Mouse (Mus musculus) forebrain, embryonic 12.5 days (tissue): Measurements from ENCODE around the gene Enpp3. TPM values are rescaled to one million over a fixed set of nuclear protein-coding genes. Genes with fewer than 3 reads are reported as not detected.

Source experiments
- ATAC-seq: fragments of 200-750 bp; cut with Nextera tagmentation; 2 replicates; pipeline ENCODE4 v1.8.0; 2017; ENCODE audit warnings: moderate TSS enrichment; ENCODE audit not compliant: low FRiP score
- H3K27ac ChIP-seq: fragments of 300-500 bp; sonication (generic); 2 replicates; pipeline ENCODE4 v1.5.1; 2016; ENCODE audit warnings: mild to moderate bottlenecking
- H3K27me3 ChIP-seq: fragments of 300-500 bp; sonication (generic); 2 replicates; pipeline ENCODE4 v1.6.1; 2016; ENCODE audit warnings: mild to moderate bottlenecking
- H3K36me3 ChIP-seq: fragments of 300-500 bp; sonication (generic); replicated peaks from 2 replicates; pipeline ENCODE4 v1.6.1; 2016; ENCODE audit warnings: mild to moderate bottlenecking
- H3K4me1 ChIP-seq: fragments of 300-500 bp; sonication (generic); 2 replicates; pipeline ENCODE4 v1.6.1; 2016
- H3K4me2 ChIP-seq: fragments of 300-500 bp; sonication (generic); 2 replicates; pipeline ENCODE4 v1.6.1; 2016; ENCODE audit warnings: mild to moderate bottlenecking, moderate library complexity
- H3K4me3 ChIP-seq: fragments of 300-500 bp; sonication (generic); replicated peaks from 2 replicates; pipeline ENCODE4 v1.5.1; 2016; ENCODE audit warnings: mild to moderate bottlenecking
- H3K9ac ChIP-seq: fragments of 300-500 bp; sonication (generic); 2 replicates; pipeline ENCODE4 v1.6.1; 2016; ENCODE audit warnings: mild to moderate bottlenecking
- H3K9me3 ChIP-seq: fragments of 300-500 bp; sonication (generic); 2 replicates; pipeline ENCODE4 v1.6.1; 2016
- WGBS: fragments of 180-500 bp; shearing (Covaris S2); methylation state at CpG from one replicate; pipeline ENCODE4 v1.1.7; 2016; 5-methylcytosine and 5-hydroxymethylcytosine counted together
- polyA plus RNA-seq: library from polyadenylated mRNA; unstranded; fragments of >200 nt; fragmentation: Nextera tagmentation; extraction: Ambion mirVana; gene quantifications from 2 replicates; pipeline ENCODE4 v1.2.1, GENCODE M21; 2016

Gene Enpp3
- polyA plus RNA-seq, 1 experiment from 2014 or later, result 3.8 TPM

DNA sequence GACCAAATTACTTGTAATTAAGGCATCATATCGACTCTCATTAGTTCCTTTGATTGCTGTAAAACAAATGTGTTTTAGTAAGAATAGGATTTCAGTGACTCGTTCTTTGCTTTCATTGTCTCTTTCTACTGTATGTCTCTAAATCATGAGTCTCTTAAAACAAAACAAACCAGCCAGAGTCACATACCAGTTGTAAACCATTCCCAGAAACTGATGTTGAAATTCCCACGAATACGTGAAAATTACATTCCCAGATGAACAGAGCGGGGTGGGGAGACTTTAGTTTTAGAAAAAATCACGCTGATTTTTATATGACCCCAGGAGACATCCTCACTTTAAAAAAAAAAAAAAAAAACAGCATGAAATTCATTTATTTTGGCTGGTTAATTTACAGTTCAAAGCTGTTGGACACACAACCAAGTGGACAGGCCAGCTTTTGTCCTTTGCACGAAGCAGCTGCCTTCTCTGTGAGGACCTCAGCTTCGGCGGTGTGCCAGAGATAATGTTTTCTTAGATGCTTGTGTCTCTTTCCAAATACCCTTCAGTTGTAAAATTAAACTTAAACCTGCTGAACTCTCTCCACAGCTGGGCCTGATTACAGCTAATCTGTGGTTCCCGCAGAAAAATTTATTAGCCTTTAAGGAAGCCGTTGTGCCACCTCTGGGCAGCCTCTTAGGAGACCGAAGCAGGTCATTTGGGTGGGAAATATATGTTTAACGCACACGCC lies 64.5 kb downstream of the Enpp3 start:
- Histone ChIP-seq H3K36me3 (no peaks in the 10 kb centered on the region), H3K4me3 (no peak overlapping the region), H3K4me2 (no peak overlapping the region), H3K27ac (no peak overlapping the region), H3K4me1 (no peaks in the 10 kb centered on the region), H3K9me3 (no peaks in the 10 kb centered on the region), H3K27me3 (no peaks in the 10 kb centered on the region), H3K9ac (no peak overlapping the region)
- WGBS, result 85% methylated on average over 14 of the region's 14 CpGs
- no peak for ATAC-seq

DNA sequence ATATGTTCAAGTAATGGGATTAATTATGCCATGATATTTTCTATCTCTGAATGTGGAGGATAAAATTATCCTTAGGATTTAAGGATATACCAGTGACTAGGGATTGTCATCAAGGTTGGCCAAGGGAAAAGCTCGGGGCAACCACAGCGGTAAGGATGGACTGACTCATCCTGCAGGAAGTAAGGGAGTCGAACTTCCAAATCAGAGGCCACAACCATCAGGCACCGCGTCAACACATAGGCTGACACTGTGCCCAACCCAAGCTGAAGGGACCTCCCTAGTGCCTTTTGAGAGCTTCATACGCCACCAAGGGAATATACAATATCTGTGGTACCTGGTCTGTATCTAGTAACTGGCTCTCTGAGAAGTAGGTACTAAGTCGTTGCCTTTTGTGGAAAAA lies 73.1 kb downstream of the Enpp3 start:
- ATAC-seq, result no peak
- Histone ChIP-seq H3K4me1 (no peaks in the 10 kb centered on the region; the same call in 1 of the 2 replicates), H3K27me3 (no peaks in the 10 kb centered on the region), H3K4me3 (no peak overlapping the region), H3K36me3 (no peaks in the 10 kb centered on the region), H3K4me2 (no peak overlapping the region), H3K9ac (no peak overlapping the region), H3K9me3 (no peaks in the 10 kb centered on the region), H3K27ac (no peak overlapping the region)
- WGBS, result 93% methylated on average over 7 of the region's 7 CpGs

DNA sequence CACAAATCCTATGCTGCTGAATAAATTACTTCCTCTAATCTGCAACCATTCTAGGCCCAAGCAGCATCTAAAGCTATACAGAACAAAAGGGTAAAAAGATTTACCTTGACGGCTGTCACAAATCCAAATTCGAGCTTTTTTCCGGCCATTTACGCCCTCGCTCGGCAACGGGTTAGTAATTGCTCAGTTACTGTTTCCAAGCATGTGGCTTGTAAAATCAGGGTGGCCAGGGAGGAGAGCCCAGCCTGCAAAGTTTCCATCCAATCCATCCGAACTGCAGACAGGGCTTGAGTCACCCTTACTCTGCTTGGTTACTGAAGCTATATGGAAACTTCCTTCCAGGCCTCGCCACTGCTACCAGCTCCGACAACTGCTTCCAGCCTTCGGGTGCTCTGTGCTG lies 74.9 kb downstream of the Enpp3 start:
- H3K9me3 ChIP-seq, result no peaks in the 10 kb centered on the region
- H3K27me3 ChIP-seq, result no peaks in the 10 kb centered on the region
- no peaks in the 10 kb centered on the region; the same call in 1 of the 2 replicates for H3K4me1 ChIP-seq
- H3K36me3 ChIP-seq, result no peaks in the 10 kb centered on the region
- 50% methylated on average over 11 of the region's 11 CpGs for WGBS
- no peak for ATAC-seq
- no peak overlapping the region for H3K4me3 ChIP-seq
- no peak overlapping the region for H3K27ac ChIP-seq
- H3K9ac ChIP-seq, result no peak overlapping the region
- no peak overlapping the region for H3K4me2 ChIP-seq

DNA sequence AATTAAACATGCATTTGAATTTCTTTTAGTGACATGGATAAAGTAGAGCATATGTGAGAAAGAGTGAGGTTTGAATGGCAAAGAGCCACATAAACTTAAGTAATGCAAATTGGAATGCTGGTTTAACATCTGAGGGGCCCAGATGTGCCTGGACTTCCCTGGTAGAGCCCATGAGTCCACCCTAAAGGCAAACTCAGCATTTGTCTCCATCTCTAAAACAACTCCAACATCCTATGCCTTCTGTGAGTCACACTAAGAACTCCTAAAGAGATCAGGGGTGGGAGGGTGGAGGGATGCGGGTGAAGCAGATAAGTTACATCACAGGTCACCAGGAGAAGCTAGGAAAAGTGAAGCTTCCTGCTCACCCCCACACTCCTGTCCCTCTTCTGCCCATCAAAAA lies 76.6 kb downstream of the Enpp3 start:
- 89% methylated on average over 1 of the region's 1 CpGs for WGBS
- no peak for ATAC-seq
- H3K36me3 ChIP-seq, result no peaks in the 10 kb centered on the region
- no peak overlapping the region for H3K4me3 ChIP-seq
- no peak overlapping the region for H3K27ac ChIP-seq
- H3K27me3 ChIP-seq, result no peaks in the 10 kb centered on the region
- no peak overlapping the region for H3K9ac ChIP-seq
- no peak overlapping the region for H3K4me2 ChIP-seq
- no peaks in the 10 kb centered on the region; the same call in 1 of the 2 replicates for H3K4me1 ChIP-seq
- H3K9me3 ChIP-seq, result no peaks in the 10 kb centered on the region

DNA sequence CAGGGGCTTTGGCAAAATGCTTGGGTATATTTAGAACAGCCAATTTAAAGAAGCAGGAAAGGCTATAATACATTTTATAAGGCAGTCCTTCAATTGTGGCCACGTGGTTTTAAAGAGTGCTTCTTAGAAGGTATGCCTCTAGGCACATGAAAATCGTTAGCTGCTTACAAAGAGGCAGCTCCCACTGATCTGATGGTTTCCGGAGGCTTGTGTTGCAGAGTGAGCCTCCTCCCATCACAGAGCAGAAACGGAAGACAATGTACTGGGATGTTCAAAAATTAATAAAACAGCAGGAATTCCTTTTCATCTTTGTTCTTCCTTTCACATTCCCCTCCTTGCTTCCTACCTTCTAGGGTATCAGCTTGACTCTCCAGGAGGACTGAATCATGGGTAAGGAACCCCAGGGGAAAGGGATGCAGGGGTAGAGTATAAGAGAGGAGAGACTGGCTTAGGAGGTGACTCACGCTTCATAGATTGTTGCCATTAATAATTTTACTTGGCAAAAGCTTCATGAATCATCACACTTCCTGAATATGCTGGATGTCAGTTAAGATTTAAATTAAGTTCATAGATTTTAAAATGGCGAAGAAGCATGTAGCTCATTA lies 77.4 kb downstream of the Enpp3 start:
- no peak overlapping the region for H3K4me2 ChIP-seq
- H3K4me1 ChIP-seq, result no peaks in the 10 kb centered on the region; the same call in 1 of the 2 replicates
- H3K27me3 ChIP-seq, result no peaks in the 10 kb centered on the region
- no peak overlapping the region for H3K27ac ChIP-seq
- no peaks in the 10 kb centered on the region for H3K36me3 ChIP-seq
- ATAC-seq, result no peak
- H3K9ac ChIP-seq, result no peak overlapping the region
- 43% methylated on average over 6 of the region's 6 CpGs for WGBS
- H3K9me3 ChIP-seq, result no peaks in the 10 kb centered on the region
- no peak overlapping the region for H3K4me3 ChIP-seq

DNA sequence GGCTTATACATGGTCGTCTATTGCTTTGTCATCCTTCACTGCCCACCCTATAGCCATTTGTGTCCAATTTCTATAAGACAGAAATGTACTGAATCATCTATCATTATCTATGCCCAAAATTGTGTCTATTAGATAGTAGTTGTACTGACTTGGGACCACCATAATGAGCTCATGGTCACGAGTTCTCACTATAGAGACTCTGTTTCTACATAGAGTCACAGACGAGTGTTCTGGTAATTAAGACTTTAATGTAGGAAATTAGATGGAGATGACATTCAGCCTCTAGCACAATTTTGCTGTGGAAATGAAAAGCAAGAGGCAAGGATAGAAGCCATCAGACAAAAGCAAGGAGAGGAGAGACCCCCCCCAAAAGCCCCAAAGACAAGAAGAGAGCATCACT lies 78.0 kb downstream of the Enpp3 start:
- H3K4me3 ChIP-seq, result no peak overlapping the region
- no peak for ATAC-seq
- H3K4me2 ChIP-seq, result no peak overlapping the region
- no peak overlapping the region for H3K27ac ChIP-seq
- H3K36me3 ChIP-seq, result no peaks in the 10 kb centered on the region
- no peak overlapping the region for H3K9ac ChIP-seq
- H3K4me1 ChIP-seq, result no peaks in the 10 kb centered on the region; the same call in 1 of the 2 replicates
- 74% methylated on average over 3 of the region's 3 CpGs for WGBS
- H3K27me3 ChIP-seq, result no peaks in the 10 kb centered on the region
- no peaks in the 10 kb centered on the region for H3K9me3 ChIP-seq

DNA sequence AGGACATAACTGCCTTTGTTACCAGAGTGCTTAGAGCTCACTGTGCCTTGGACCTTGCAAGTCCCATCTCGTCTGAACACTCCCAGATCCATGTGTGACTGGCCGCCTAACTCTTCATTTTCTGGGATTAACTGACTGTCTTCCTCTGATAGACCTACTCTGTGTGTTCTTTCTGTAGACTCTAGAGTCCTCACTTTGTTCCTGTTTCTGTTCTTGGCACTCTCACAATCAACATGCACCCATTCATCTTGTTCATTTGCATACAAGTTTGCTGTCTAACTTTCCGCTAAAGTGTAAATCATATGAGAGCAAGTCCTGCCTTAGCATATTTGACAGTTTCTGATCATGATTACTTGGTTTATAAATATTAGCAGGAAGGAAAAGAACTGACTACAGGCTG lies 79.4 kb downstream of the Enpp3 start:
- WGBS, result 90% methylated on average over 3 of the region's 3 CpGs
- Histone ChIP-seq H3K36me3 (no peaks in the 10 kb centered on the region), H3K27me3 (no peaks in the 10 kb centered on the region), H3K4me1 (no peaks in the 10 kb centered on the region; the same call in 1 of the 2 replicates), H3K9me3 (no peaks in the 10 kb centered on the region), H3K4me3 (no peak overlapping the region), H3K9ac (no peak overlapping the region), H3K27ac (no peak overlapping the region), H3K4me2 (no peak overlapping the region)
- ATAC-seq, result no peak

DNA sequence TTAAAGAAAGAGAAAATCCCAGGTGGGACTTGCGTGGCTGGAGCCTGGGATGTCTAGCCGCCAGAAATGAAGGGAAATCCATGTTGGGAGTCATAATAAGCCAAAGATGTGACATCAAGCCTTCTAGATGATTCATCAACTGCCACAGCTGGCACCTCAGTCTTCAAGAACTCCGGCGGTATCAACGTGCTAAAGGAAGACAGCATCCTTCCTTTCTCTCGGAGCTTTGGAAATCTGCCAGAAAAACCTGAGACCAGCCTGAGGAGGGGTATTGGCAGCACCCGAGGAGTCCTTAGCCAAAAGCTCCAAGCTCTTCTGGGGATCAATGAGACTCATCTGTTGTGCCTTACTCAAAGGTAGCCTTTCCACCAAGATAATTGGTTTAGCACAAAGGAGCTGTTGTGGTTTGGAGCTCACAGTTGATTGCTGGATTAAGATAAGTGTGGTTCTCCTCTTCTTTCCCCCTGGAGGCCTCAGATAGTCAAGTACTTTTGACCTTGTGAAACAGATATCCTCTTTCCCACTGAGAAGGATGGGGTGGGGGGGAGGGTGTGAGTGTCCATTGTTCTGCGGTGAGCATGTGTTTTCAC lies 84.2 kb downstream of the Enpp3 start:
- Histone ChIP-seq H3K4me2 (no peak overlapping the region), H3K36me3 (no peaks in the 10 kb centered on the region), H3K4me1 (peaks cover 17% of the 10 kb centered on the region), H3K4me3 (no peak overlapping the region), H3K27me3 (no peaks in the 10 kb centered on the region; the same call in 1 of the 2 replicates), H3K27ac (no peak overlapping the region), H3K9me3 (no peaks in the 10 kb centered on the region), H3K9ac (no peak overlapping the region)
- WGBS, result 63% methylated on average over 8 of the region's 8 CpGs
- no peak for ATAC-seq

DNA sequence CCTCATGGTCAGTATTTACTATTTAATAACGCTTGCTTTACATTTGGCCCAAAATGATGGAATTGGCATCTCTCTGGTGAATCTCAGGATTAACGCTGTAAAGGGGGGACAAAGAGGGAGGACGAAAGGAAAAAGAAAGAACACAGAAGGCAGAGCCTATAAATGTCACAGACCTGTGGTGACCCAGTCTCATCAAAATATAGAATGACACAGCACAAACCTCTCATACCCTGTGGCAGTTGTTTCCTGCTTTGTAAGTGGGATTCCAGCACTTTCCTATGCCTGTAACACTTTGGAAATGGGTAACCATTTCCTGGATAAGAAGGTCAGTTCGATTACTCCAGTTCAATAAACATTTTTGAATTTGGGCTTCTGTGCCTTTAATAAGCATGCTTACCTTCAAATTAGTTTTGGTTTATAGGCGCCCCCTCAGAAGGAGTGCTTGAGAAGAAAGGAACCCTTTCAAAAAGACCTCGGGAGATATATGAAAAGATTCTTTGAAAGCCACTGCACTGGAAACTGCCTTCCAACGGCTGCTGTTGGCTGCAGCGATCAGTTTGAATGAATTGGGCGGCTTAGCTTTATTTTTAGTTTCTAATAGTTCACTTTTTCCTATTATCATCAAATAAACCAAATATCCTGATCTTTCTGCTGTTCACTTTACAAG lies 87.6 kb downstream of the Enpp3 start:
- Histone ChIP-seq H3K27ac (peak overlapping the region; percentile 44; the same call in 1 of the 2 replicates), H3K4me3 (peak overlapping the region; percentile 32), H3K4me2 (peak overlapping the region; percentile 48), H3K4me1 (peaks cover 17% of the 10 kb centered on the region), H3K9ac (no peak overlapping the region), H3K27me3 (no peaks in the 10 kb centered on the region; the same call in 1 of the 2 replicates), H3K9me3 (no peaks in the 10 kb centered on the region), H3K36me3 (no peaks in the 10 kb centered on the region)
- ATAC-seq, result peak; percentile 17; the same call in 1 of the 2 replicates
- whole genome bisulfite sequencing, result 19% methylated on average over 9 of the region's 9 CpGs

DNA sequence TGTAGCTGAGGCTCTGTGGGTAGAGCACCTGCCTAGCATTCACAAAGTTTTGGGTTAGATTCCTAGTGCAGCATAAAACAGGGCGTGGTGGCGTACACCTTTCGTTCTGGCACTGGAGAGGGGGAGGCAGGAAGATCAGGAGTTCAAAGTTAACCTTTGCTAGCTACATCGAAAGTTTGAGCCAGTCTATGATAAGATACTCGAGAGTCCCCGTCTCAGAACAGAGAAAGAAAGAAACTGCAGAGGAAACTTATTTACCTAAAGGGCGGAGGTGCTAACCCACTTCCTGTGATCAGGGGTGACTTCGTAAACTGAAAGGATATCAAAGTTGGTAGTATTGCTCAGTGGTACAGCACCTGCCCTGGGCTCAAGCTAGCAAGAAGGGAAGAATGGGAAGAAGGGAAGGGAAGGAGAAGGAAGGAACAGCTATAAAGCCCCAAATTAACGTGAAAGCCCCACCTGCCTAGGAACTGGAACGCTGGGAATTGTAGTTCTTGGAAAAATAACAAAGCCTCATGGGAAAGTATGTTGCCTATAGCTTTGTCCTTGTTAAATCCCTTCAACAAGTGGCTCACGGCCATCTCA lies 88.3 kb downstream of the Enpp3 start:
- Histone ChIP-seq H3K9ac (no peak overlapping the region), H3K4me3 (peak overlapping the region; percentile 32), H3K27me3 (no peaks in the 10 kb centered on the region; the same call in 1 of the 2 replicates), H3K9me3 (no peaks in the 10 kb centered on the region), H3K4me2 (peak overlapping the region; percentile 48), H3K27ac (no peak overlapping the region), H3K36me3 (no peaks in the 10 kb centered on the region), H3K4me1 (peaks cover 17% of the 10 kb centered on the region)
- peak; percentile 36; the same call in 1 of the 2 replicates for ATAC-seq
- WGBS, result 57% methylated on average over 11 of the region's 11 CpGs

DNA sequence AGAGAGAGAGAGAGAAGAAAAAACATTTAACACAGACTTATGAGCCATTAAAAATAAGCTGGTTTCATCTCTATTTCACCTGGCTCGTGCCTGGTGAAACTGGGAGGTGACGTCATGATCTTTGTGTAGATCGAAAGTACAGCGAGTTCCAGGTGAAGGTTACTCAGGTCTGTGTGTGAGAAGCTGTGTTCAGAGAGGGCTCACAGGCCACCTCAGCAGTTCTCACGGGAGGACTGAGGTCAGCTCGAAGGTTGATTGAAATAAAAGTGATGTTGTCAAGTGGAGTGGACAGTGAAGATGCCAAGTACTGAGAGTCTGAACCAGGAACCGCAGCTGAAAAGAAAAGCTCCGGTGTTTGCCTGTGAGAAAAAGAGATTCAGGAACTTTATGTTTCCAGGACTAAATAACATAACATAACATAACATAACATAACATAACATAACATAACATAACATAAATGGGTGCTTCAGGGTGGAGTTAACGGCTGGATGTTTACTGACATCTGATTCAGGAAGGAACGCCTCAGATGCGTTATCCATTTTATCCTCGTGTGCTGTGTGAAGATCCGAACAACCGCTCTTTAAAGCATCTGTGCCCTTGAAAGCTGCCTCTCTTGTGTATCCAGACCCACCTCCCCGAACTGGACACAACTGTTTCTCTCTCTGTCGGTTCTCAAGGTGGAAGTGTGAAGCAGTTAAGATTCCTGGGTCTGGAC lies 88.9 kb downstream of the Enpp3 start:
- WGBS, result 78% methylated on average over 16 of the region's 16 CpGs

More for the DNA sequence above, 88.9 kb downstream of the Enpp3 start:
- Histone ChIP-seq H3K4me2 (peak overlapping the region; percentile 48), H3K27me3 (no peaks in the 10 kb centered on the region; the same call in 1 of the 2 replicates), H3K27ac (no peak overlapping the region), H3K9me3 (no peaks in the 10 kb centered on the region), H3K9ac (no peak overlapping the region), H3K4me3 (peak overlapping the region; percentile 32), H3K36me3 (no peaks in the 10 kb centered on the region), H3K4me1 (peaks cover 17% of the 10 kb centered on the region)
- ATAC-seq, result no peak
